Mouse (Mus musculus): Measurements from ENCODE around the gene Krtap3-2. TPM values are rescaled to one million over a fixed set of nuclear protein-coding genes. Genes with fewer than 3 reads are reported as not detected.

The Krtap3-2 gene
- polyA plus RNA-seq, 1 experiment from 2014 or later: not detected

DNA sequence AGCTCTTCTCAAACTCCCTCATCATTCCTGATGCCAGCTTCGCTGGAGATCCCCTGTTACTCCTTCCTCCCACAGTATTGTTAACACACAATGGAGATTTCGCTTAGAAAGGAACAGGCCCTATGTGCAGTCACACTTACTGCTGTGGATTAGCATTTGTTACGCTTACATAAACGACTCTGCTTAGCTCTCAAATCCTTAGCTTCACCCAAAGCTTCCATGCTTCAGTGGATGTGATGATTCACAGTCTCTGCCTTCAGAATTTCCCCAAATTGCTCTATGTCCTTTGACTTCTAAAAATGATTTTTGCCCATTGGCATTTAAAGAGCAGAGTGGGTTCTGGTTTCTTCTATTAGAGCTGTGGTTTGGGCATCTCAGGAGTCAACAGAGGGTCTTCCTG is 16.5 kb upstream of the Krtap3-2 start:
- Histone ChIP-seq H3K4me1 (ENCODE audit: insufficient read depth, low read length) (0 out of 2 replicates have a peak, but pooled peaks cover 2% of the 10 kb centered on the region), H3K9me3 (ENCODE audit: low read length) (no peaks in the 10 kb centered on the region), H3K36me3 (ENCODE audit: insufficient read depth, low read length) (no peaks in the 10 kb centered on the region), H3K9ac (replicated peaks; ENCODE audit: low read length) (no peak overlapping the region), H3K4me2 (replicated peaks; ENCODE audit: low read depth, low read length) (no peak overlapping the region), H3K4me3 (ENCODE audit: low read length) (no peak overlapping the region), H3K27me3 (ENCODE audit: insufficient read depth, low read length) (no peaks in the 10 kb centered on the region), H3K27ac (ENCODE audit: low read length) (no peak overlapping the region)
- no peak for ATAC-seq (ENCODE audit: low FRiP score, low TSS enrichment)
- 62% methylated on average over 4 of the region's 4 CpGs for WGBS

GRCm38 (mm10) chr11:99566530-99566929 is 9.9 kb upstream of the Krtap3-2 start, which contains the start of gene Krtap3-1:
Gene Krtap3-1, minus strand, starts transcription at chr11:99566630.
- ATAC-seq (ENCODE audit: low FRiP score, low TSS enrichment): no peak
- Histone ChIP-seq H3K4me3 (ENCODE audit: low read length) (no peak within 1 kb of the TSS), H3K9ac (replicated peaks; ENCODE audit: low read length) (no peak within 1 kb of the TSS), H3K27me3 (ENCODE audit: insufficient read depth, low read length) (no peaks in the 10 kb centered on the region), H3K4me1 (ENCODE audit: insufficient read depth, low read length) (no peaks in the 10 kb centered on the region), H3K27ac (ENCODE audit: low read length) (no peak within 1 kb of the TSS), H3K36me3 (ENCODE audit: insufficient read depth, low read length) (no peaks in the 10 kb centered on the region), H3K9me3 (ENCODE audit: low read length) (no peaks in the 10 kb centered on the region), H3K4me2 (replicated peaks; ENCODE audit: low read depth, low read length) (no peak within 1 kb of the TSS)
- WGBS: 62% methylated on average over 7 of the region's 7 CpGs

GRCm38 (mm10) chr11:99562580-99562979 is 5.9 kb upstream of the Krtap3-2 start:
- H3K9ac ChIP-seq (replicated peaks; ENCODE audit: low read length): no peak overlapping the region
- no peaks in the 10 kb centered on the region for H3K36me3 ChIP-seq (ENCODE audit: insufficient read depth, low read length)
- H3K4me3 ChIP-seq (ENCODE audit: low read length): no peak overlapping the region
- ATAC-seq (ENCODE audit: low FRiP score, low TSS enrichment): no peak
- H3K4me2 ChIP-seq (replicated peaks; ENCODE audit: low read depth, low read length): no peak overlapping the region
- H3K27me3 ChIP-seq (ENCODE audit: insufficient read depth, low read length): no peaks in the 10 kb centered on the region
- no peak overlapping the region for H3K27ac ChIP-seq (ENCODE audit: low read length)
- H3K4me1 ChIP-seq (ENCODE audit: insufficient read depth, low read length): no peaks in the 10 kb centered on the region
- WGBS: 68% methylated on average over 6 of the region's 6 CpGs
- H3K9me3 ChIP-seq (ENCODE audit: low read length): no peaks in the 10 kb centered on the region

GRCm38 (mm10) chr11:99559366-99559765 is 2.7 kb upstream of the Krtap3-2 start, which contains the start of gene Gm11939:
Gene Gm11939, minus strand, starts transcription at chr11:99559466.
- H3K9me3 ChIP-seq (ENCODE audit: low read length): no peaks in the 10 kb centered on the region
- no peak for ATAC-seq (ENCODE audit: low FRiP score, low TSS enrichment)
- H3K27ac ChIP-seq (ENCODE audit: low read length): no peak within 1 kb of the TSS
- H3K27me3 ChIP-seq (ENCODE audit: insufficient read depth, low read length): no peaks in the 10 kb centered on the region
- WGBS: 90% methylated on average over 9 of the region's 9 CpGs
- H3K36me3 ChIP-seq (ENCODE audit: insufficient read depth, low read length): no peaks in the 10 kb centered on the region
- no peak within 1 kb of the TSS for H3K9ac ChIP-seq (replicated peaks; ENCODE audit: low read length)
- H3K4me3 ChIP-seq (ENCODE audit: low read length): no peak within 1 kb of the TSS
- no peaks in the 10 kb centered on the region for H3K4me1 ChIP-seq (ENCODE audit: insufficient read depth, low read length)
- H3K4me2 ChIP-seq (replicated peaks; ENCODE audit: low read depth, low read length): no peak within 1 kb of the TSS

DNA sequence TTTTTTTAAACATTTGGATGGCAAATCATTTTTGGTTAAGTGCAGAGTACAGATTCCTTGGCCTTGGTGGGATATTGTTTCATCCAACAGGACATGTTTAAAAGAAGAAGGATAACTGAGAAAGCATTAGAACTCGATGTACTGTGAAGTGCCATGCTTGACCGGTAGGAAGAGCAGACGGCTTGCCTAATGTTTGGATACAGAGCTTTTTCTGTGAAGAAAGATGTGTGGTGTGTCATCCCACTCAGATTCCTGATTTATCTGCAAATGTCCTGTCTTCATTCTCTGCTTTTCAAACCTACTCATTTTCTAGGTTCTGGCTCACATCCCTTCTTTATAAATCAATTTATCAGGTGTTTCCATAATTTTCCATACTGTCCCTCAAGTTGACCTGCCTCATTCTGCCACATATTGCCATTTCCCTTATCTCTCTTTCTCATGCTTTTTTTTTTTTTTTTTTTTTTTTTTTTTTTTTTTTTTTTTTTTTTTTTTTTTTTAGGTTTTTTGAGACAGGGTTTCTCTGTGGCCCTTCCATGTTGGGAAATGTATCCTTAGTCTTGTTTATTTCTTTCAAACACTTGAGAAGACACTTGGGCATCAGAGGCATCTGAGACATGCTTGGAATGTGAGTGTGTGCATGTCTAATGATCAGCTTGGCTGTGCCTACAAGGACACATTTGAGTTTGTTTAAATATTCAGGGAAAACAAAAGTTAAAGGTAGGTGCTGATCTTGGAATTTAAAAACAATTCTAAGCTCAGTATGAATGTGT is 1.5 kb upstream of the Krtap3-2 start:
- 55% methylated on average over 3 of the region's 3 CpGs for WGBS
- Histone ChIP-seq H3K27me3 (ENCODE audit: insufficient read depth, low read length) (no peaks in the 10 kb centered on the region), H3K27ac (ENCODE audit: low read length) (no peak overlapping the region), H3K36me3 (ENCODE audit: insufficient read depth, low read length) (no peaks in the 10 kb centered on the region), H3K4me2 (replicated peaks; ENCODE audit: low read depth, low read length) (no peak overlapping the region), H3K4me3 (ENCODE audit: low read length) (no peak overlapping the region), H3K9ac (replicated peaks; ENCODE audit: low read length) (no peak overlapping the region), H3K4me1 (ENCODE audit: insufficient read depth, low read length) (no peaks in the 10 kb centered on the region), H3K9me3 (ENCODE audit: low read length) (no peaks in the 10 kb centered on the region)
- ATAC-seq (ENCODE audit: low FRiP score, low TSS enrichment): no peak

DNA sequence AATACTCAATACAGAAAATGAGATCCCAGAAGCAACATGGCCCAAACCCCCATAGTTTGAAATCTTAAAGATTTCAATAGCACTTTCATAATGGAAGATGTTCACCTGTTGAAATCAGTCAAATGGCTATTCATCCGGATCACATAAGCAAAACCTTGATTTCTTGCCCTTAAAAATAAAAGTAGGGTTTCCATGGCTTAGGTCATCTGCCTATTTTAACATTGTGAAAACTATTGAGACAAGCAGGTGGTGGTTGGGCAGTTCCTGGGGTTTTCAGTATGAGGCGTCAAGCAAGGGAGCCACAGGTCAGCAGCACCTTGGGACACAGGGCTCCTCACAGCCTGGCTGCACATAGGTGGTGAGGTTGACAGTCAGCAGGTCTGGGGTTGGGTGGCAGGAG is 458 bp downstream of the Krtap3-2 start:
- Histone ChIP-seq H3K4me2 (replicated peaks; ENCODE audit: low read depth, low read length) (no peak overlapping the region), H3K9ac (replicated peaks; ENCODE audit: low read length) (no peak overlapping the region), H3K36me3 (ENCODE audit: insufficient read depth, low read length) (no peaks in the 10 kb centered on the region), H3K9me3 (ENCODE audit: low read length) (no peaks in the 10 kb centered on the region), H3K4me1 (ENCODE audit: insufficient read depth, low read length) (no peaks in the 10 kb centered on the region), H3K27me3 (ENCODE audit: insufficient read depth, low read length) (no peaks in the 10 kb centered on the region), H3K4me3 (ENCODE audit: low read length) (no peak overlapping the region), H3K27ac (ENCODE audit: low read length) (no peak overlapping the region)
- WGBS: 82% methylated on average over 2 of the region's 2 CpGs
- no peak for ATAC-seq (ENCODE audit: low FRiP score, low TSS enrichment)

DNA sequence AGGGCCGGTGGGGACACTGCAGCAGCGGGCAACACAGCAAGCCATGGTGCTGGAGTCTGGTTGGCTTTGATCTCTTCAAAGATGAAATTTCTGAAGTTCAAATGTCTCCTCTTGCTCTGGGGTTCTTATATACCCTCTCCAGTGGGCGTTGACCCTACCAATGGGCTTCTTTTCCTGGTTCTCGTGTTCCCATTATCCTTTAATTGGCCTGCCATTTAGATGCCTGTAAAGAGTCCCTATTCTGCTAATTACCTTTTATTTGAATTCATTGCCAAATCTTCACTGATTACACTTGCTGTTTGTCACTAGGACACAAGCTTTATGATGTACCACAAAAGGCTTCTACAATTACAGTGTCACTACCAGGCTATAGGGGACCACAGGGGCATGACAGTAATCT is 5.9 kb downstream of the Krtap3-2 start, which contains the start of gene Krtap3-3:
Krtap3-3 (minus strand) TSS at position 101 of the 400 bp plus-strand sequence.
- Histone ChIP-seq H3K4me3 (ENCODE audit: low read length) (no peak within 1 kb of the TSS), H3K27me3 (ENCODE audit: insufficient read depth, low read length) (no peaks in the 10 kb centered on the region), H3K9ac (replicated peaks; ENCODE audit: low read length) (no peak within 1 kb of the TSS), H3K27ac (ENCODE audit: low read length) (no peak within 1 kb of the TSS), H3K9me3 (ENCODE audit: low read length) (no peaks in the 10 kb centered on the region), H3K36me3 (ENCODE audit: insufficient read depth, low read length) (no peaks in the 10 kb centered on the region), H3K4me2 (replicated peaks; ENCODE audit: low read depth, low read length) (no peak within 1 kb of the TSS), H3K4me1 (ENCODE audit: insufficient read depth, low read length) (no peaks in the 10 kb centered on the region)
- WGBS: 40% methylated on average over 3 of the region's 4 CpGs
- ATAC-seq (ENCODE audit: low FRiP score, low TSS enrichment): no peak

DNA sequence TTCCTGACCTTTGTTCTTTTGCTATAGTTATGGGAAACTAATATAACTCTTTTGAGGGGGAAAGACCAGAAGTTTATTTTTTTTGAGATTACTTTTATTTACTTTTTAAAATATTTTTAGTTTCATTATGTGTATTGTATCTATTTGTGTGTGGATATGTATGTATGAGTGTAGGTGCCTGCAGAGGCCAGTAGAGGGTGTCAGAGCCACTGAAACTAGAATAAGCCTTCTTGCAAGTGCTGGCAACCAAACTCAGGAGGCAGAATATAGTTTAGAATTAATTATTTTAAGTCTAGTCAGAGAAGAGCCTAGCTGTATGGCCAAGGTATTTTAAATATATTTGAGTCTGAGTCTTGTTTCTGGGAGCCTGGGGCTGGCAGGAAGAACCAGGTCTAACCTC is 8.8 kb downstream of the Krtap3-2 start:
- Histone ChIP-seq H3K27me3 (ENCODE audit: insufficient read depth, low read length) (no peaks in the 10 kb centered on the region), H3K4me1 (ENCODE audit: insufficient read depth, low read length) (no peaks in the 10 kb centered on the region), H3K36me3 (ENCODE audit: insufficient read depth, low read length) (no peaks in the 10 kb centered on the region), H3K9ac (replicated peaks; ENCODE audit: low read length) (no peak overlapping the region), H3K9me3 (ENCODE audit: low read length) (no peaks in the 10 kb centered on the region), H3K27ac (ENCODE audit: low read length) (no peak overlapping the region), H3K4me3 (ENCODE audit: low read length) (no peak overlapping the region), H3K4me2 (replicated peaks; ENCODE audit: low read depth, low read length) (no peak overlapping the region)
- ATAC-seq (ENCODE audit: low FRiP score, low TSS enrichment): no peak

DNA sequence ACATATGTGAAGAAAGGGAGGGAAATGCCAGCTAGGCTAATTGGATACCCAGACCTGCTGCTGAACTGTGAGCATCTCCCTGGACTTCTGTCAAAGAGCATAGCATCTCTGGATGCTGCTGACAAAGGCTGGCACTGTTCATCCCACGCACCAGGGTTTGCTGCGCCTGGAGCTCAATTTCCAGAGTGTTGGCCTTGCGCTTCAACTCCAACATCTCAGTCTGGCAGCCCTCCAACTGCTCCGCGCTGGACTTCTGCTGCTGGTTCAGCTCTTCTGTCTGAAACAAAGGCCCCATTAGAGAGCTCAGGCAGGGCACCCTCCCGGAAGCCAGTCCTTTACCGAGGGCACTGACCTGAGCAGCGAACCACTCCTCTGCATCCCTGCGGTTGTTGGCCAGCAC is 16.9 kb downstream of the Krtap3-2 start:
- H3K4me2 ChIP-seq (replicated peaks; ENCODE audit: low read depth, low read length): no peak overlapping the region
- no peaks in the 10 kb centered on the region for H3K9me3 ChIP-seq (ENCODE audit: low read length)
- no peak overlapping the region for H3K27ac ChIP-seq (ENCODE audit: low read length)
- H3K27me3 ChIP-seq (ENCODE audit: insufficient read depth, low read length): no peaks in the 10 kb centered on the region
- no peak overlapping the region for H3K4me3 ChIP-seq (ENCODE audit: low read length)
- peak; percentile 35; the same call in 1 of the 2 replicates for ATAC-seq (ENCODE audit: low FRiP score, low TSS enrichment)
- H3K4me1 ChIP-seq (ENCODE audit: insufficient read depth, low read length): no peaks in the 10 kb centered on the region
- H3K9ac ChIP-seq (replicated peaks; ENCODE audit: low read length): no peak overlapping the region
- H3K36me3 ChIP-seq (ENCODE audit: insufficient read depth, low read length): no peaks in the 10 kb centered on the region
- WGBS: 41% methylated on average over 9 of the region's 9 CpGs

DNA sequence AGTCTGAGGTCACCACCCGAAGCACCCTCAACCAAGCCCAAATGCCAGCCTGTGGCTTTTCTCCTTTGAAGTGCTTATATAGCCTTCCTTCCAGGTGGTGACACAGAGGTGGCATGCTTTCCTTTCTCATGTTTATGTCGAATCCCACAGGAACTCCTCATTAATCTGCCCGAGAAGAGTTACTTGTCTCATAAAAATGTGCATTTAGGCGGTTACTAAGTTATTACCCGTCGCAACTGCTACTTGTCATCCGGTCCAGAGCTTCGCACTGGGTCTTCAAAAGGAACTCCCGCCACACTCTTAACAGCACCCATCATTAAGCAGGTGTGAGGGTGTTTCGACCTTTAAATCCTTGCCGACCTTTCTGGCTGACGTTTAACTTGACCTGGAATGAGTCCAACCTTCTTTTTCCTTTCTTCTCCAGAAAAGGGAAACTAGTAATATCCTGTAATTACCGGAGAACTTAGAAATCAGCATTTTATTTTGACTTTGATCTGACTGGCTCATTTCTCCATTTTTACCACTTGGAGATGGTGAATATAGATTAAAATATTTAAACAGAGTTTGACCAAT is 35.3 kb downstream of the Krtap3-2 start, which contains the start of gene Krt39:
Krt39 (minus strand) TSS at position 51 of the 573 bp plus-strand sequence.
- no peaks in the 10 kb centered on the region for H3K9me3 ChIP-seq (ENCODE audit: low read length)

More for the DNA sequence above, 35.3 kb downstream of the Krtap3-2 start, which contains the start of gene Krt39:
- H3K36me3 ChIP-seq (ENCODE audit: insufficient read depth, low read length): no peaks in the 10 kb centered on the region
- H3K27ac ChIP-seq (ENCODE audit: low read length): no peak within 1 kb of the TSS
- no peak for ATAC-seq (ENCODE audit: low FRiP score, low TSS enrichment)
- H3K4me2 ChIP-seq (replicated peaks; ENCODE audit: low read depth, low read length): no peak within 1 kb of the TSS
- no peaks in the 10 kb centered on the region for H3K4me1 ChIP-seq (ENCODE audit: insufficient read depth, low read length)
- WGBS: 12% methylated on average over 13 of the region's 13 CpGs
- no peaks in the 10 kb centered on the region for H3K27me3 ChIP-seq (ENCODE audit: insufficient read depth, low read length)
- no peak within 1 kb of the TSS for H3K4me3 ChIP-seq (ENCODE audit: low read length)
- no peak within 1 kb of the TSS for H3K9ac ChIP-seq (replicated peaks; ENCODE audit: low read length)

All from kidney, embryonic 16.5 days (tissue).